Mouse (Mus musculus) lung, embryonic 14.5 days (tissue): ENCODE results near the gene Esyt1. TPM values are rescaled to one million over a fixed set of nuclear protein-coding genes. Genes with fewer than 3 reads are reported as not detected.
A peak's percentile ranks its signal among the peaks of the same experiment; 100 is the strongest.

Experiments
- ATAC-seq: fragments of 200-750 bp; cut with Nextera tagmentation; 2 replicates; pipeline ENCODE4 v1.8.0; 2017; ENCODE audit warnings: mild to moderate bottlenecking, moderate TSS enrichment, moderate library complexity; ENCODE audit not compliant: insufficient read depth
- DNase-seq: peaks from one replicate; pipeline ENCODE4 v3.0.0-alpha.2; 2015
- H3K27ac ChIP-seq: fragments of 300-500 bp; sonication (generic); 2 replicates; pipeline ENCODE4 v1.5.1; 2014; ENCODE audit warnings: low read depth, mild to moderate bottlenecking, moderate library complexity
- H3K27me3 ChIP-seq: fragments of 300-500 bp; sonication (generic); 2 replicates; pipeline ENCODE4 v1.6.1; 2014; ENCODE audit warnings: low read length, control low read depth; ENCODE audit not compliant: insufficient read depth
- H3K36me3 ChIP-seq: fragments of 300-500 bp; sonication (generic); 2 replicates; pipeline ENCODE4 v1.6.1; 2014; ENCODE audit warnings: control low read depth; ENCODE audit not compliant: insufficient read depth
- H3K4me1 ChIP-seq: fragments of 300-500 bp; sonication (generic); 2 replicates; pipeline ENCODE4 v1.6.1; 2014; ENCODE audit warnings: antibody characterized with exemption, control low read depth; ENCODE audit not compliant: insufficient read depth
- H3K4me2 ChIP-seq: fragments of 300-500 bp; sonication (generic); 2 replicates; pipeline ENCODE4 v1.6.1; 2014; ENCODE audit warnings: mild to moderate bottlenecking
- H3K4me3 ChIP-seq: fragments of 300-500 bp; sonication (generic); 2 replicates; pipeline ENCODE4 v1.5.1; 2014; ENCODE audit warnings: low read depth, low read length
- H3K9ac ChIP-seq: fragments of 300-500 bp; sonication (generic); 2 replicates; pipeline ENCODE4 v1.6.1; 2014
- H3K9me3 ChIP-seq: fragments of 300-500 bp; sonication (generic); 2 replicates; pipeline ENCODE4 v1.6.1; 2016; ENCODE audit warnings: low read depth, low read length, control low read depth
- CTCF ChIP-seq: IDR thresholded peaks from 2 replicates; pipeline ENCODE4 v1.5.1; 2016; ENCODE audit warnings: antibody characterized with exemption, low read depth
- WGBS: fragments of 180-500 bp; shearing (Covaris S2); extraction: QIAGEN DNeasy Blood & Tissue Kit; methylation state at CpG from one replicate; pipeline ENCODE4 v1.1.7; 2014; 5-methylcytosine and 5-hydroxymethylcytosine counted together
- polyA plus RNA-seq: library from polyadenylated mRNA; unstranded; fragments of >200 nt; fragmentation: Nextera tagmentation; extraction: Ambion mirVana; gene quantifications from 2 replicates; pipeline ENCODE4 v1.2.1, GENCODE M21; 2014

Esyt1 gene
- polyA plus RNA-seq, 1 experiment from 2014 or later = 23.0 TPM

GRCm38 (mm10) chr10:128547361-128548032 is 21.8 kb upstream of the Esyt1 start, which contains the start of gene Zc3h10:
Gene Zc3h10 (minus strand): TSS chr10:128547774.
- under 1% methylated on average over 50 of the region's 50 CpGs for WGBS
- peak; percentile 92 for ATAC-seq
- DNase-seq = peak; percentile 99
- Histone ChIP-seq H3K9ac (peak within 1 kb of the TSS; percentile 96), H3K27me3 (no peaks in the 10 kb centered on the region), H3K4me1 (no peaks in the 10 kb centered on the region), H3K36me3 (peaks cover 37% of the 10 kb centered on the region), H3K9me3 (no peaks in the 10 kb centered on the region), H3K4me3 (peak within 1 kb of the TSS; percentile 86), H3K4me2 (peak within 1 kb of the TSS; percentile 79), H3K27ac (peak within 1 kb of the TSS; percentile 98)
- peak; percentile 55 for TF ChIP-seq CTCF

- Histone ChIP-seq H3K9ac (peak overlapping the region; percentile 96), H3K4me2 (peak overlapping the region; percentile 79), H3K4me3 (peak overlapping the region; percentile 86), H3K4me1 (no peaks in the 10 kb centered on the region), H3K36me3 (peaks cover 43% of the 10 kb centered on the region), H3K9me3 (no peaks in the 10 kb centered on the region), H3K27ac (peak overlapping the region; percentile 90), H3K27me3 (no peaks in the 10 kb centered on the region)
- DNase-seq (peak; percentile 14), ATAC-seq (no peak)
- no peak for TF ChIP-seq CTCF
- WGBS = 19% methylated on average over 7 of the region's 7 CpGs
Observed at GRCm38 (mm10) chr10:128546787-128547186, 21.1 kb upstream of the Esyt1 start.

GRCm38 (mm10) chr10:128546361-128546760 is 20.7 kb upstream of the Esyt1 start:
- peak overlapping the region; percentile 86 for H3K4me3 ChIP-seq
- peak; percentile 80 for TF ChIP-seq CTCF
- DNase-seq (peak; percentile 85), ATAC-seq (no peak)
- peak overlapping the region; percentile 96 for H3K9ac ChIP-seq
- H3K4me2 ChIP-seq = peak overlapping the region; percentile 79
- H3K36me3 ChIP-seq = peaks cover 43% of the 10 kb centered on the region
- no peaks in the 10 kb centered on the region for H3K4me1 ChIP-seq
- 12% methylated on average over 4 of the region's 4 CpGs for WGBS
- no peaks in the 10 kb centered on the region for H3K9me3 ChIP-seq
- H3K27me3 ChIP-seq = no peaks in the 10 kb centered on the region
- peak overlapping the region; percentile 90 for H3K27ac ChIP-seq

- Histone ChIP-seq H3K27ac (no peak overlapping the region), H3K4me3 (no peak overlapping the region), H3K9me3 (no peaks in the 10 kb centered on the region), H3K27me3 (no peaks in the 10 kb centered on the region), H3K36me3 (peaks cover 43% of the 10 kb centered on the region), H3K4me2 (no peak overlapping the region), H3K9ac (no peak overlapping the region), H3K4me1 (no peaks in the 10 kb centered on the region)
- ATAC-seq (no peak), DNase-seq (no peak)
- 77% methylated on average over 3 of the region's 3 CpGs for WGBS
- TF ChIP-seq CTCF = no peak
Observed at GRCm38 (mm10) chr10:128545570-128545898, 19.9 kb upstream of the Esyt1 start.

- Histone ChIP-seq H3K4me3 (no peak overlapping the region), H3K4me1 (no peaks in the 10 kb centered on the region), H3K9me3 (no peaks in the 10 kb centered on the region), H3K9ac (no peak overlapping the region), H3K4me2 (no peak overlapping the region), H3K27me3 (no peaks in the 10 kb centered on the region), H3K36me3 (peaks cover 43% of the 10 kb centered on the region), H3K27ac (no peak overlapping the region)
- ATAC-seq = no peak
- WGBS = 91% methylated on average over 37 of the region's 37 CpGs
- DNase-seq = no peak
- no peak for TF ChIP-seq CTCF
Observed at GRCm38 (mm10) chr10:128544674-128545569, 19.3 kb upstream of the Esyt1 start.

GRCm38 (mm10) chr10:128544151-128544657 is 18.5 kb upstream of the Esyt1 start:
- TF ChIP-seq CTCF = no peak
- DNase-seq = no peak
- H3K9me3 ChIP-seq = no peaks in the 10 kb centered on the region
- no peaks in the 10 kb centered on the region for H3K4me1 ChIP-seq
- no peak for ATAC-seq
- H3K4me3 ChIP-seq = no peak overlapping the region
- no peak overlapping the region for H3K27ac ChIP-seq
- peaks cover 43% of the 10 kb centered on the region for H3K36me3 ChIP-seq
- WGBS = 95% methylated on average over 15 of the region's 15 CpGs
- H3K9ac ChIP-seq = no peak overlapping the region; the same call in 1 of the 2 replicates
- H3K27me3 ChIP-seq = no peaks in the 10 kb centered on the region
- no peak overlapping the region for H3K4me2 ChIP-seq

GRCm38 (mm10) chr10:128543100-128543499 is 17.4 kb upstream of the Esyt1 start:
- Histone ChIP-seq H3K9ac (no peak overlapping the region), H3K4me3 (no peak overlapping the region), H3K4me1 (no peaks in the 10 kb centered on the region), H3K36me3 (peaks cover 40% of the 10 kb centered on the region), H3K9me3 (no peaks in the 10 kb centered on the region), H3K27ac (no peak overlapping the region), H3K4me2 (no peak overlapping the region), H3K27me3 (no peaks in the 10 kb centered on the region)
- DNase-seq (no peak), ATAC-seq (no peak)
- TF ChIP-seq CTCF = no peak
- WGBS = 74% methylated on average over 2 of the region's 2 CpGs
